Mouse (Mus musculus): Measurements from ENCODE around the gene Glipr1. TPM values are rescaled to one million over a fixed set of nuclear protein-coding genes. Genes with fewer than 3 reads are reported as not detected.
"Not testable (repeated sequence)": the region's sequence is repeated elsewhere in the genome, so short reads cannot be mapped to it uniquely, and the experiment has no call there.

Glipr1 gene
- 7.8 and 9.8 TPM in 2 replicates for polyA plus RNA-seq (2014; fragmentation: Nextera tagmentation; extraction: Ambion mirVana)

DNA sequence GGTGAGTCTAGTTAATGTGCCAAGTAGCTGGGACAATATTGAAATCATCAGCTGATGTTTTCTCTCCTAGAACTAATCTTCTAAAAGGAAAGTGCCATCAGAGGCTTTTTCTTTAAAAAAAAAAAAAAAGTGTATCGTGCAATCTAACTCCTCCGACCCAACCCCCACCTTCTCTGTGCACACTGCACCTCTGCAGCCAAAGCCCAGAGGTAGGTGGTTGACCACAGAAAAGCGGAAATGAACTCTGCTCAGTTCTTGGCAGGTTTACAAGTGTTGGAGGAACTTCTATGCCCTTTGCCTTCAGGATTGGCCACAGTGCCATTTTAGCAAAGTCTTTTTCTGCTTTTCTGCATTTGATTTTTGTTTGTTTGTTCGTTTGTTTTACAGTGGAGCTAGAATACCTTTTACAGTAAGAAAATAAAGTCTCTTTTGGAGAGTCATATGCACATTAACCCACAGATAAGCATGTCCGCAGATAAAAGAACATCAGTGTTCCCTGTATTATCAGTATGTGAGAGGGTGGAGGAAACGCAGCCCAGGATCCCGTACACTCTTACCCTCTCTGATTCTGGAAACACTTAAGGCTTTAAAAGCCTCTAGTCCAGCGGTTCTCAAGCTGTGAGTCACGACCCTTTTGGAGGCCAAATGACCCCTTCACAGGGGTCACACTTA is at the start of gene Glipr1:
Gene Glipr1, minus strand, starts transcription at position 88 of the 672 bp plus-strand sequence.
- H3K27ac ChIP-seq (ENCODE audit: low read depth, low read length): 0 out of 2 replicates have a peak within 1 kb of the TSS, but pooled peaks have one; percentile 19

DNA sequence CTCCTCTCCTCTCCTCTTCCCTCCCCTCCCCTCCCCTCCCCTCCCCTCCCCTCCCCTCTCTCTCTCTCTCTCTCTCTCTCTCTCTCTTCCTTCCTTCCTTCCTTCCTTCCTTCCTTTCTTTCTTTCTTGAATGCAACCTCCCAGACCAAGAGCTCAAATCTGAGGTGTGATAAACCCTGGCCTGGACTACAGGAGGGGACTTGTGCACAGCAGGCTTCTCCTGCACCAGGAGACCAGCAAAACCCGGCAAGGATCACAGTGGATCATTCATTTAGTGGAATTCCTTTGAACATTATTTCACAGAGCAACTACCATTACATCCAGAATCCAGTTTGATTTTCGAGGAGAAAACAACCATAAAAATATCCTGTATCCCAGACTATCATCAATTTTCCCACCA is 49.5 kb upstream of the Glipr1 start:
- 66% methylated on average over 2 of the region's 2 CpGs for WGBS
- not testable (repeated sequence) for H3K27me3 ChIP-seq (replicated peaks; ENCODE audit: control insufficient read depth, insufficient read depth, low read length); H3K9ac ChIP-seq (ENCODE audit: low read depth, low read length); H3K27ac ChIP-seq (ENCODE audit: low read depth, low read length); ATAC-seq (replicated peaks; ENCODE audit: low FRiP score); H3K4me3 ChIP-seq (ENCODE audit: low read depth, low read length); H3K4me1 ChIP-seq (replicated peaks; ENCODE audit: control insufficient read depth, insufficient read depth, low read length); H3K4me2 ChIP-seq; H3K36me3 ChIP-seq (ENCODE audit: control insufficient read depth, insufficient read depth, low read length); DNase-seq (ENCODE audit: low spot score); H3K9me3 ChIP-seq (ENCODE audit: control insufficient read depth, low read length)

More for the DNA sequence above, at the start of gene Glipr1:
- Histone ChIP-seq H3K4me2 (peak within 1 kb of the TSS; percentile 50), H3K36me3 (ENCODE audit: control insufficient read depth, insufficient read depth, low read length) (no peaks in the 10 kb centered on the region), H3K27me3 (replicated peaks; ENCODE audit: control insufficient read depth, insufficient read depth, low read length) (no peaks in the 10 kb centered on the region), H3K4me3 (ENCODE audit: low read depth, low read length) (no peak within 1 kb of the TSS), H3K9ac (ENCODE audit: low read depth, low read length) (no peak within 1 kb of the TSS), H3K4me1 (replicated peaks; ENCODE audit: control insufficient read depth, insufficient read depth, low read length) (peaks cover 12% of the 10 kb centered on the region), H3K9me3 (ENCODE audit: control insufficient read depth, low read length) (no peaks in the 10 kb centered on the region)
- WGBS: 34% methylated on average over 9 of the region's 9 CpGs
- peak; percentile 59; the same call in 1 of the 2 replicates for ATAC-seq (replicated peaks; ENCODE audit: low FRiP score)
- no peak for DNase-seq (ENCODE audit: low spot score)

DNA sequence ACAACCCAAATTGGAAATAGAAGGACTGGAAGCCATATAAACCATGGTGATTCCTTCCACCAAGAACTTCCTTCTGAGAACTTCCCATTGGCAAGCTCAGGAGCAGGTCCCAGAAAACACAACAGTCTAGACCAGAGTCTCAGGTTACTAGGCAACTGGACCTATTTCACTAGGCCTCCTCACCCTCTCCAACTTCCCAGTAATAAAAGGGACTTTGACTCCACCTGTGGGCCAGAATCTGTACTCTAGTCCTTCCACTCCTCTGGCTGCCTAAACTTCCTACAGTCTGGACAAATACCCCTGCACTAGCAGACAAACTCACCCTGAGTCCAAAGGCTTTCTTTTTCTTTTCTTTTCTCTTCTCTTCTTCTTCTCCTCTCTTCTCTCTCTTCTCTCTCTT is 48.8 kb upstream of the Glipr1 start:
- Histone ChIP-seq H3K4me2 (no peak overlapping the region), H3K36me3 (ENCODE audit: control insufficient read depth, insufficient read depth, low read length) (no peaks in the 10 kb centered on the region), H3K4me3 (ENCODE audit: low read depth, low read length) (no peak overlapping the region), H3K27me3 (replicated peaks; ENCODE audit: control insufficient read depth, insufficient read depth, low read length) (no peaks in the 10 kb centered on the region), H3K9ac (ENCODE audit: low read depth, low read length) (no peak overlapping the region), H3K9me3 (ENCODE audit: control insufficient read depth, low read length) (no peaks in the 10 kb centered on the region), H3K27ac (ENCODE audit: low read depth, low read length) (no peak overlapping the region), H3K4me1 (replicated peaks; ENCODE audit: control insufficient read depth, insufficient read depth, low read length) (no peaks in the 10 kb centered on the region)
- DNase-seq (ENCODE audit: low spot score): no peak
- ATAC-seq (replicated peaks; ENCODE audit: low FRiP score): no peak

DNA sequence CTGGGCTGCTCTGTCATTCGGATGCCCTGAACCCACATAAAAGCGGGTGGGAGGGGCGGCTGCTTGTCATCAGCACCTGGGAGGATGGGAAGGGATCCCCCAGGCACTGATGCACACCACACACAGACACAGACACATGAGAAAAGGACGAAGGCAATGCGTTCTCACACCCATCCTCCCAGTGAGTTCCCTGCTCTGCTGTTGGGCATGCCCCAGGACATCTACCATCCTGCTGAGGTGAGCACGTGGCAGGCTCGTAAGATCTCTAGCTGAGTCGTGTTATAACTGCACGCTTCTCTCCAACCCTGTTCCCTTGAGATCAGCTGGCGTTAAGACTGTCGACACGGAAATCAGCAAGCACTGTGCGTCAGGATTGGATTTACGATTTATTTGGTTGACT is 41.9 kb upstream of the Glipr1 start:
- not testable (repeated sequence) for H3K4me3 ChIP-seq (ENCODE audit: low read depth, low read length); H3K4me2 ChIP-seq; H3K9ac ChIP-seq (ENCODE audit: low read depth, low read length); H3K4me1 ChIP-seq (replicated peaks; ENCODE audit: control insufficient read depth, insufficient read depth, low read length); DNase-seq (ENCODE audit: low spot score); ATAC-seq (replicated peaks; ENCODE audit: low FRiP score); H3K27me3 ChIP-seq (replicated peaks; ENCODE audit: control insufficient read depth, insufficient read depth, low read length); H3K27ac ChIP-seq (ENCODE audit: low read depth, low read length); H3K9me3 ChIP-seq (ENCODE audit: control insufficient read depth, low read length); H3K36me3 ChIP-seq (ENCODE audit: control insufficient read depth, insufficient read depth, low read length)
- 72% methylated on average over 12 of the region's 14 CpGs for WGBS

DNA sequence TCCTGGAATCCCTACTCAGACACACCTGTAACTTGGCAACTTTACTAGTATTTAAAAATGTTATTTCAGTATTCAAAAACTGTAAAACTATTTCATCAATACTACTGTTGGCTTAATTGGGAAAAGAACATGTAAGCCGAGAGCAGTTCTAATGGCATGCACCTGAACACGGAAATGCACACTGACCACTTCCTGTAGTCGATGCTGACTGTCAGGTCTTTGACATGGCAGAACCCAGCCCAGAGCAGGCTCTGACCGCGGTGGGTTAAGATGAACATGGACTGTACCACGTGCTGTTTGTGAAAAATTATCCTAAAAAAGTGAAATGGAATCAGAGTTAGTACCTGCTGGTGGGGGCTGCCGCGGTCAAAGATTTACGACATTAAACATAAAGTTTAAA is 41.1 kb upstream of the Glipr1 start:
- H3K4me3 ChIP-seq (ENCODE audit: low read depth, low read length); H3K9me3 ChIP-seq (ENCODE audit: control insufficient read depth, low read length); H3K4me1 ChIP-seq (replicated peaks; ENCODE audit: control insufficient read depth, insufficient read depth, low read length); H3K36me3 ChIP-seq (ENCODE audit: control insufficient read depth, insufficient read depth, low read length); H3K27me3 ChIP-seq (replicated peaks; ENCODE audit: control insufficient read depth, insufficient read depth, low read length); H3K27ac ChIP-seq (ENCODE audit: low read depth, low read length); H3K9ac ChIP-seq (ENCODE audit: low read depth, low read length); H3K4me2 ChIP-seq; DNase-seq (ENCODE audit: low spot score); ATAC-seq (replicated peaks; ENCODE audit: low FRiP score): not testable (repeated sequence)
- WGBS: 70% methylated on average over 9 of the region's 9 CpGs

DNA sequence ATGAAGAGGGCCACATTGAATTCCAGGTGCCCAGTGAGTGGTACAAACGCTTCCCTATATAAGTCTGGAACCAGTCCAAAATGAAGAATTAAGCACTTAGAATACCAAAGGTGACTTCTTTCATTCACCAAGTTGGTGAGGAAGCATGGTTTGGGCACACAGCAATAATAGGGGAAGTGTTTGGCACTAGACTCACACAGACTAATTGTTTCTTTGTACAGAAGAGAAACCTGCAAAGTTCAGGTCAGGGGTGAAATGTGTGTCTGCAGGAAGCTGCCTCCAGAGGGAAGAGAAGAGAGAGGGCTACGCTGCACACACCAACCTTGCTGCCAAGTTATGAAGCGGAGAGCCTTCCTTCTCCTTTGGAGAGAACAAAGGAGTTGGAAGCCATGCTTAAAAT is 26.3 kb upstream of the Glipr1 start:
- H3K4me3 ChIP-seq (ENCODE audit: low read depth, low read length); H3K4me1 ChIP-seq (replicated peaks; ENCODE audit: control insufficient read depth, insufficient read depth, low read length); H3K27me3 ChIP-seq (replicated peaks; ENCODE audit: control insufficient read depth, insufficient read depth, low read length); H3K9ac ChIP-seq (ENCODE audit: low read depth, low read length); DNase-seq (ENCODE audit: low spot score); H3K9me3 ChIP-seq (ENCODE audit: control insufficient read depth, low read length); H3K36me3 ChIP-seq (ENCODE audit: control insufficient read depth, insufficient read depth, low read length); H3K4me2 ChIP-seq; H3K27ac ChIP-seq (ENCODE audit: low read depth, low read length); ATAC-seq (replicated peaks; ENCODE audit: low FRiP score): not testable (repeated sequence)
- WGBS: 74% methylated on average over 3 of the region's 3 CpGs

DNA sequence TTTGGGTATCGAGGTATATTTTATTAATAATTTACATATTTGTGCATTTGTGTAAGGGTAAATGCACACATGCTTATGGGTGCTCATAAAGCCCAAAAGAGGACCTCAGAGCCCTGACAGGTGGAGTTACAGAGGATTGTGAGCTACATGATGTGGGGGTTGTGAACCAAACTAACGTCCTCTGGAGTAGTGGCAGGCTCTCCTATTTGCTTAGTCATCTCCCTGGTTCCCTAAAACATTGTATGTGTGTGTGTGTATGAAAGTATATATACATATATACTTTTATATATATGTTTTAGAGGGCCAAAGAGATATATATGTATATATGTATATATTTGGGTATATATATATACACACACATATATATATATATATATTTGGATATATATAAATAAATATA is 21.2 kb upstream of the Glipr1 start:
- DNase-seq (ENCODE audit: low spot score): no peak
- Histone ChIP-seq H3K9ac (ENCODE audit: low read depth, low read length) (no peak overlapping the region), H3K4me2 (no peak overlapping the region), H3K9me3 (ENCODE audit: control insufficient read depth, low read length) (no peaks in the 10 kb centered on the region), H3K27me3 (replicated peaks; ENCODE audit: control insufficient read depth, insufficient read depth, low read length) (no peaks in the 10 kb centered on the region), H3K4me1 (replicated peaks; ENCODE audit: control insufficient read depth, insufficient read depth, low read length) (no peaks in the 10 kb centered on the region), H3K36me3 (ENCODE audit: control insufficient read depth, insufficient read depth, low read length) (no peaks in the 10 kb centered on the region), H3K4me3 (ENCODE audit: low read depth, low read length) (no peak overlapping the region), H3K27ac (ENCODE audit: low read depth, low read length) (no peak overlapping the region)
- WGBS: 49% methylated on average over 2 of the region's 2 CpGs
- ATAC-seq (replicated peaks; ENCODE audit: low FRiP score): no peak

DNA sequence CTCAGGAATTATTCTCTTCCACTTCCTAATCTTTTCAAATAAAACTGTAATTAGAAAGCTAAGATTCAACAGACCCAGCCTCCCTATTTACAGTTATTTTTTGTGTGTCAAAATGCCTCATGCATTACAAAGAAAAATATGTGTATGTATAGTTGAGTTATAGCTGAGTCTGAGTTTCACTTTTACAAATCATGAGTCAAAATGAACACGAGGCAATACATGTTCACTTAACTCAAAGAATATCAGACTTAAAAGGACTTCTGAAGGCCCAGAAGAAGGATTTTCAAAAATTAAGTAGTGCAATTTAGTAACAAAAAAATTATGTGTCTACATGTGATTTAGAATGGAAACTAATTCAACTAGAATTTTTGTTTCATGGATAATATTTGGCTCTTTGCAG is 7.1 kb upstream of the Glipr1 start:
- not testable (repeated sequence) for H3K4me3 ChIP-seq (ENCODE audit: low read depth, low read length); H3K9ac ChIP-seq (ENCODE audit: low read depth, low read length); H3K9me3 ChIP-seq (ENCODE audit: control insufficient read depth, low read length); H3K27me3 ChIP-seq (replicated peaks; ENCODE audit: control insufficient read depth, insufficient read depth, low read length); H3K4me2 ChIP-seq; H3K4me1 ChIP-seq (replicated peaks; ENCODE audit: control insufficient read depth, insufficient read depth, low read length); H3K27ac ChIP-seq (ENCODE audit: low read depth, low read length); ATAC-seq (replicated peaks; ENCODE audit: low FRiP score); DNase-seq (ENCODE audit: low spot score); H3K36me3 ChIP-seq (ENCODE audit: control insufficient read depth, insufficient read depth, low read length)
- WGBS: 68% methylated on average over 1 of the region's 1 CpGs

DNA sequence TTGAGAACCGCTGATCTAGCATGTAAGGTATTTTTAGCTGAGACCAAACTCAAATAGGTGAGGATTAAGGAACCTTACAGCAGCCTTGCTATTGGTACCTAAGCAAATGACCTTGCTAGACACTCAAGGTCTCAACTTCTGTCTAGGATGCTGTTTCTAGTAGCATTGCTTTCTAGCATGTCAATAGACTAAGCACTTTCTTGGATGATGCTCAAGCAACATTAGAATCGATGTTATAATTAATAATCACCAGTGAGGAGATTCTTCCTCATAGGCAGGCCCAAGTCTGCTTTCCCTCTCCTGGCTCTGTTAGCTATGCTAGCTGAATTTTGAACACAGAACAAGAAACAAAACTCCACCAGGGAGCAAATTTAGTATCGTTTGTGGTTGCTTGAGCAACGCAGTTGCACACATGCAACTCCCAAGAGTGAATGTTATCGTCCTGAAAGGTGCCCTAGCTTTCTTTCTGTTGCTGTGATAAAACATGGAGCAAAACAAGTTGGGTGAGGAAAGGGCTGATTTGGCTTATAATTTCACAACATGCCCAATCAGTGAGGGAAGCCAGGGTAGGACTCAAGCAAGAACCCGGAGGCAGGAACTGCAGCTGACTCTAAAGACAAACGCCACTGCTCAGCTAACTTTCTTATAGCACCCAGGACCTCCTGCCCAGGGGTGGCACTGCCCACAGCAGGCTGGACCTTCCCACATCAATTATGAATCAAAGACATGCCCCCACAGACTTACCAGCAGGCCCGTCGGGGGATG is 493 bp downstream of the Glipr1 start:
- DNase-seq (ENCODE audit: low spot score): no peak
- Histone ChIP-seq H3K27me3 (replicated peaks; ENCODE audit: control insufficient read depth, insufficient read depth, low read length) (no peaks in the 10 kb centered on the region), H3K4me2 (peak overlapping the region; percentile 50), H3K4me3 (ENCODE audit: low read depth, low read length) (no peak overlapping the region), H3K27ac (ENCODE audit: low read depth, low read length) (0 out of 2 replicates have a peak overlapping the region, but pooled peaks have one; percentile 19), H3K9me3 (ENCODE audit: control insufficient read depth, low read length) (no peaks in the 10 kb centered on the region), H3K36me3 (ENCODE audit: control insufficient read depth, insufficient read depth, low read length) (no peaks in the 10 kb centered on the region), H3K9ac (ENCODE audit: low read depth, low read length) (no peak overlapping the region), H3K4me1 (replicated peaks; ENCODE audit: control insufficient read depth, insufficient read depth, low read length) (peaks cover 12% of the 10 kb centered on the region)
- no peak; the same call in 1 of the 2 replicates for ATAC-seq (replicated peaks; ENCODE audit: low FRiP score)
- WGBS: 46% methylated on average over 9 of the region's 9 CpGs

Measured in liver, embryonic 11.5 days (tissue).